ENCODE assay signal across 10 mouse cellular contexts in genomic region chr16:18405091-18405854, GRCm38 (mm10). TPM values are rescaled to one million over a fixed set of nuclear protein-coding genes. Genes with fewer than 3 reads are reported as not detected.
DNase-seq lines count a peak whose midpoint lies in the region; ATAC-seq lines count a peak whose summit lies in the region.
"Had no signal": no experiment of that assay in that cellular context is flagged by ENCODE, and none has a peak within 500 bp of the region (broad histone marks: within the 10 kb centered on the region; RNA-seq: fewer than 3 reads in every experiment).

No protein-coding gene starts in this region.

- peak; percentile 18 for DNase-seq in heart, postnatal 4 days
- no peak for DNase-seq in heart, postnatal 36 days
- peak; percentile 78 to 80 for DNase-seq in spleen, postnatal 4 days (ENCODE audit: low spot score in 2 of 2)
- no peak for DNase-seq in spleen, postnatal 14 days (ENCODE audit: low spot score in 2 of 2)
- DNase-seq in layer of hippocampus, adult 9-11 months, result no peak
- DNase-seq in c-Kit-positive CD71-positive TER-119-positive erythroid progenitor cells, embryonic 14.5 days (ENCODE audit: low spot score), result no peak
- DNase-seq: gastrocnemius, postnatal 25 days; kidney, adult 8-10 months; thymus, adult 18-20 months had no signal

- peak; percentile 52 for ATAC-seq in megakaryocyte-erythroid progenitor cell, adult 5-6 weeks (replicated peaks; ENCODE audit: low FRiP score, low TSS enrichment, poor library complexity, severe bottlenecking)

- intact Hi-C loops in heart, postnatal 36 days (cut with DNase I), result loop anchor here (2.0 kb wide), 1 partner anchor 54 kb away; no protein-coding TSS in a partner anchor

RNA-seq across cellular contexts. Expression of gene Txnrd2, which starts 20.9 kb away (rescaled TPM):
- total RNA-seq in heart, postnatal 4 days (2021), result 10 to 100 TPM; 26.7 to 29.0 TPM
- 10 to 100 TPM; 41.0 to 42.8 TPM for total RNA-seq in heart, postnatal 36 days (2021)
- 75.4 and 82.3 TPM in 2 replicates for total RNA-seq in megakaryocyte-erythroid progenitor cell, adult 5-6 weeks (2014; fragmentation: Nextera tagmentation)
- total RNA-seq in megakaryocyte-erythroid progenitor cell, adult 5-6 weeks (2017), result 97.2 and 145 TPM in 2 replicates

RNA-seq across cellular contexts. Expression of gene Comt, which starts 21.4 kb away (rescaled TPM):
- total RNA-seq in heart, postnatal 4 days (2021), result 100 to 1,000 TPM; 116 to 122 TPM
- 100 to 1,000 TPM; 130 to 150 TPM for total RNA-seq in heart, postnatal 36 days (2021)
- total RNA-seq in megakaryocyte-erythroid progenitor cell, adult 5-6 weeks (2014; fragmentation: Nextera tagmentation), result 84.0 and 105 TPM in 2 replicates
- total RNA-seq in megakaryocyte-erythroid progenitor cell, adult 5-6 weeks (2017), result 56.1 and 59.7 TPM in 2 replicates

RNA-seq across cellular contexts. Expression of gene Arvcf, which starts 57.3 kb away (rescaled TPM):
- total RNA-seq in heart, postnatal 4 days (2021), result 10 to 100 TPM; 43.5 to 44.2 TPM
- 10 to 100 TPM; 21.1 to 25.6 TPM for total RNA-seq in heart, postnatal 36 days (2021)
- total RNA-seq in megakaryocyte-erythroid progenitor cell, adult 5-6 weeks (2014; fragmentation: Nextera tagmentation), result 14.0 and 16.5 TPM in 2 replicates
- total RNA-seq in megakaryocyte-erythroid progenitor cell, adult 5-6 weeks (2017), result 14.3 and 19.4 TPM in 2 replicates

RNA-seq across cellular contexts. Expression of gene Tango2, which starts 57.4 kb away (rescaled TPM):
- 10 to 100 TPM; 47.0 to 48.8 TPM for total RNA-seq in heart, postnatal 4 days (2021)
- total RNA-seq in heart, postnatal 36 days (2021), result 100 to 1,000 TPM; 152 to 177 TPM
- total RNA-seq in megakaryocyte-erythroid progenitor cell, adult 5-6 weeks (2014; fragmentation: Nextera tagmentation), result 76.7 and 91.5 TPM in 2 replicates
- 16.9 and 20.4 TPM in 2 replicates for total RNA-seq in megakaryocyte-erythroid progenitor cell, adult 5-6 weeks (2017)

Comparison
In these comparisons a context has a peak if more than half of its experiments do, and no peak if none do; other contexts are left out.
1. DNase-seq: peak in heart, postnatal 4 days (single experiment) and spleen, postnatal 4 days (2 of 2); none in heart, postnatal 36 days (0 of 2), spleen, postnatal 14 days (0 of 2), layer of hippocampus, adult 9-11 months (single experiment) and c-Kit-positive CD71-positive TER-119-positive erythroid progenitor cells, embryonic 14.5 days (single experiment).